Mouse (Mus musculus) left cerebral cortex, postnatal 14 days (tissue): ENCODE measurements around the gene Nckap5. TPM values are rescaled to one million over a fixed set of nuclear protein-coding genes. Genes with fewer than 3 reads are reported as not detected.

Experiments used
- DNase-seq, 2 experiments: peaks; one replicate each; pipeline ENCODE4 v3.0.0; 2021 to 2022; ENCODE audit warnings: low spot score in 2 of 2, mixed read lengths in 1 of 2
- intact Hi-C: fragments of 180-260 bp; cut with DNase I; formaldehyde crosslinking; loops from one replicate; pipeline ENCODE4 v1.15.1; 2025
- total RNA-seq, 2 experiments: library from RNA; stranded (reverse); gene quantifications; 2 replicates each; pipeline ENCODE4 v1.2.3; 2021

Gene Nckap5
- total RNA-seq, 2 experiments from 2014 or later: 6.6 to 8.0 TPM

DNA sequence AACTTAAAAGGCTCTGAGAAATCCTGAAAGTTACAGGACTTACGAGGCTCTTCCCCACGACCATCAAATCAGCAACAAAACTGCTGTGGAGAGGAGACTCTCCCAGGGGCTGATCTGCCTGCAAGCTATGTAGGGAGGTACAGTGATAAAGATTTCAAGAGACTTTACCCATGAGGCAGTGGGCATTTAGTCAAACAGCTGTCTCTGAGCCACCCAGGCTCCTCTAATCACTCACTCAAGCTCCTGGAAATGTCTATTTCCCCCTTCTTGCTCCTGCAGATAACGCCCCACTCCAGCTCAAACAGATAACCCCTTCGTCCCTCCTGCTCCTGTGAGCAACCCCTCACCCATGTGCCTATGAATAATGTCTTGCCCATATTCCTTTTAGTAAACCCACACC lies 496.4 kb downstream of the Nckap5 start:
- DNase-seq: no peak
- intact Hi-C loops: no loop called here

DNA sequence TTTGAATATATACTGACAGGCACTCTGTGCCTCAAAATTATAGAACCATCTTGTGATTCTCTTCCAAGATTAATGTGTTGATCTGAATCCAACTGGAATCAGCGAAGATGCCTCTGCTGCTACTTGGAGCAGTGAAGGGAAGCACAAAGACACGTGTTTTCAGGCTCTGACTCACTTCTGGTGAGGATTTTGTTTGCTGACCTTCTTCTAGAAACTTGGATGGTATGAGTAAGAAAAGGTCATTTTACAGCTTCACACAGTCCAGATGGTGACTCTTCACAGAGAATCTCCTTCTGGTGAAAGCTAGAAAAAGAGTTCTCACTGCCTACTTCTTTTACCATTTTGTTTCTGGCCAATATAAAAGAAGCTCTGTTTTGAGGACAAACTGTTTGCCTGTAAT lies 498.6 kb downstream of the Nckap5 start:
- peak; percentile 57 to 80 for DNase-seq
- intact Hi-C loops: no loop called here

DNA sequence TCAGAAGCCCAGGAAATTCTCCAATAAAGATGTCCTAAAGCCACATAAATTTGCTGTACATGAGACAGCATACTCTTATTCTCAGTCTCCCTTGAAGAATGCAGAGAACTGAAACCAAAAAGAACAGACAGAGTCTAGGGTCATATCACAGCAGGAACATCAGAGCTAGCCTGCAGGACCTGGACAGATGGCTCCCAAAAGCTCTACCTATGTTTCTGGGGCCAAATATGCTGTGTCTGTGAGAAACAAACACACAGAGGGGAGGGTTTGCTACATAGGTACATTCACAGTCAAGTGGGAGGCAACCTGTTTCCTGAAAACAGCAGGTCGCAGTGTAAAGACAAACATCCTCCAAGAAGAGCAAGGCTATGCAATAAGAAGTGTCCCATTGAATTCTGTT lies 509.9 kb downstream of the Nckap5 start:
- intact Hi-C loops: no loop called here

DNA sequence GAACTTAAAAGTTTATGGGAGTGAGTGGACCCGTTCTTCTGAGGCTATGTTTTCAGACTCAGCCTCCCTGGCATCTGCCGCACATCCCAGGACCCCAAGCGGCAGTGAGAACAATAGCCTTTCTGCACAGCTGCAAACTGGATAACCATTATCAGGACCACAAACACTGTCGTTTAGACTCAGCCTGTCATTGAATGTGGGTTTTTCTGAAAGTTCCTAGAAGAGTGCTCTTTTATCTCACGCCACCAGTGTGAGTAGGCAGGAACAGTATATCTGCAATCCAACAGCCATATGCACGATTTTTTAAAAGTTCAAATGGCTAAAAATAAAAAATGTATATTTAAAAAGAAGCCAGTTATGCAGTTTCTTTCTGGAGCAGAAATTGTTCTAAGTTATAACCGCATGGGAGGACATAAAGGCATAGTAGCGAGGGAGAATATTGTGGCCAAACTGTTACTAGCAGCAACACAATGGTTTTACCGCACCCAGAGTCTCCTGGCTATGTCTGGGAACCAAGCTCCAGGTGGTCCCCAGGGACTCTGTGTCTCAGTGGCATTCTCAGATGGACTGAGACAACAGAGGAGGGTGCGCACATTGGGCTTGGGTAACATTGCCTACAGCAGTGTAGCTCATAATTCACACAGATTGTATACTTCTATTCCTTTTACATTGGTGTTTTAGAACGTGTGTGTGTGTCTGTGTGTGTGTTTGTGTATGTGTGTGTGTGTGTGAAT lies 512.6 kb downstream of the Nckap5 start:
- DNase-seq: no peak
- intact Hi-C loops: no loop called here

More for the DNA sequence above, 509.9 kb downstream of the Nckap5 start:
- DNase-seq: no peak

DNA sequence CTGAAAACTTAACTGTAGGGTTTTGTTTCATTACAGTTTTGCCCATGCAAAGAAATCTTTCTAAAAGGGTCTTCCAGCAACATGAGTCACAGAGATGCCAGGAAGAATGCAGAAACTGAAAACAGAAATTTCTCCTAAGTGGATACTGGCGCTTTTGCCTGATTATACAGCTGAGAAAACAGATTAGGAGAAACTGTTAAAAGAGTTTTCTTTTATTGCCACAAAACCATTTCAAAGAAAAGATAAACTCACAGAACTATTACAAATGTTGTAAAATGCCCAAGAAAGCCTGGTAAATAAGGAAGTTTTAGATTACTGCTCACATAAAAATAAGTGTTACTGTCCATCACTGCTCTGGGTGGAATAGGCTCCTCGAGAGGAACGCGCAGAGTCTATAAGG lies 513.3 kb downstream of the Nckap5 start:
- intact Hi-C loops: no loop called here
- no peak for DNase-seq

DNA sequence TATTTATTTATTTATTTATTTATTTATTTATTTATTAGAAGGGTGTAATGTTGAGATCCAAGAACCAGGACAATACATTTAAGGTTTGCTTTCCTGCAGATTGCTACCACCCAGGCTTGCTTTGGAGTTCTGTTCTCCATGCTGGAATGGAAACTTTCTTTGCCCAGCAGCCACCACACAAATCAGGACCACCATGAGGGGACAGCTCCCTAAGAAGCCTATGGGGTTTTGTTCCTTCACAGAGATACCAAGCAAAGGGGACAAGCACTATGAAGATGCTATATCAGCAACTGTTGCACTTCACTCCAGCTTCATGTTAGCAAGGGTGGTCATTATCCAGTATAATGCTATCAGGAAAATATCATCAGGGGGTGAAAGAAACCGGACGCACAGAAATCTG lies 513.7 kb downstream of the Nckap5 start:
- no peak for DNase-seq
- intact Hi-C loops: no loop called here

DNA sequence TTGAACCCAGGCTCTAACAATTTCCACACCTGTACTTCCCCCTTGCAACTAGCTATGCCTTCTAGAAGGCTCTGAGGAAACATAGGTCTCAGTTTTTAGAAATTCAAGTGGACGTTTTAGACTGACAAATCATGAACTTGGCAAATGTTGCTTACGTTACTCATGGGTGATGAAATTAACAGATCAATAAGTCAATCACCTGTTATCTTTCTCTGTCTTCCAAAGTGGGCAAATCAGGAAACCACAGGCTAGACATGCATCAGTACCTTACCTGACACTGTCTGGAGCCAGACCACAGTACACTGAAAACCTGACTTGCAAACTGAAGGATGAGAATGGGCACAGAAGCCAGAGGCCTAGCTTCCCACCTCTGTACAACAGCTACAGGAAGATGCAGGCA lies 529.5 kb downstream of the Nckap5 start:
- intact Hi-C loops: no loop called here
- DNase-seq: no peak

DNA sequence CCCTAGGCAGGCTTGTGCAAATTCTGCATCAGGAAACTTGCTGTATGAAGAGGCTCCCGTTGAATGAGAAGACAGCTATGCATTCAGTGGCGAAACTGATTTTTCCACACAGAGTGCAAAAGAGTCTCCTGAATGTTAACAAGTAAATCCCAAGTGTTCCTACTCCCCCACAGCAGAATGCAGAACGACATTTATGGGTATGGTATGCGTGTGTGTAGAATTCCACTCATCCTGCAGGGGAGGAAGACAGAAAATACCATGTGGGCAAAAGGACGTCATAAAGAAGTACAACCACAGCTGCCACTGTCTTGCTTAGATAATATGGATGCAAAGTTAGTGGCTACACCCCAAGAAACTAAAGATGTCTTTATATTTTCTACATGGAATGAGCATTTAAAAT lies 565.7 kb downstream of the Nckap5 start:
- peak; percentile 26 to 66 for DNase-seq
- intact Hi-C loops: no loop called here

DNA sequence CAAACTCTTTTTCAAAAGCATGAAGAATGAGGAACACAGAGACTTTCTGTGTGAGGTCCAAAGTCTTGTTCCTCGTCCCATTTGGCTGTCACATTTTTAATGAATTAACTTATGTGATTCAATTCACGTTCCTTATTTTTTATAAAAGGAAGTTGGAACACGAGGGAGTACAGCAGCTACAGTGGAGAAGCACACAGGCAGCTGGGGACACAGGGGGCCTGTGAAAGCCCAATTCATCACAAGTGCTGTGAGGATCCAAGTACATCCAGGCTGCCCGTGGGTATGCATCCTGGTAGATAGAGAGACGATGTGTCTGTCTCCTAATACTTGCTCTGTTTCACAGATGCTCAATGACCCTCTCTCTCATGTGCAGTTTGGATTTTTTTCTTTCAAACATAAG lies 576.2 kb downstream of the Nckap5 start:
- DNase-seq: peak; percentile 13 to 25
- intact Hi-C loops: no loop called here

DNA sequence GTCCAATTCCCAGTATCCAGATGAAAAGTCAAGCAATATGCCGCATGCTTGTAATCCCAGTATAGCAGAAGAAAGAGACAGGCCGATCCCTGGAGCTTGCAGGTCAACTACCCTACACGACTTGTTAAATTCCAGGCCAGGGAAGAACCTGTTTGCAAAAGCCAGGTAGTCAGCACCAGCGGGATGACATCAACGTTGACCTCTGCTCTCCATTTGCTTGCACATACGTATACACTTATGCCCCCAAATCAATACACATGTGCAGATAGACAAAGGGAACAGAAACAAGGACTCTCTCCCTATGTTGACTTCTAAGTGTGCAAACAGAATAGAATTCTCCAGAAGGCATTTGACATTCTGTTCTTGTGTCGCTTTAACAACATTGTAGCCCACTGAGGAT lies 576.7 kb downstream of the Nckap5 start:
- intact Hi-C loops: no loop called here
- no peak for DNase-seq

DNA sequence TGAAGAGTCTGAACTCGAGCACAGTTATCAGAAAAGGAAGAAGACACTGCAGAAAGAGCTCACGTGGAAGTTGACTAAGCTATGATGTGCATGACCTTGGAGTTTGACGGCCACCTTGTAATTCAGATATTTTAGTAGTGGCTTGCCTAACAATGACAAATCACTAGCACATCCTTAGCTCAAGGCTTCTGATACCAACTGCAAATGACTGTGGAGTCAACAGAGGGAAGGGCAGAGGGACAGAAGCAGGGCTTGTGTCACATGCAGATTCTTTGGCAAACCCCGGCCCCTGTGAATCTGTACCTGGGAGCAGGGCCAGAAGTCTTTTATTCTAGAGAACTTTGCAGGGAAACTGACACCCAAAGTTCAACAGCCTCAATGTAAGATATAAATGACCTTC lies 597.4 kb downstream of the Nckap5 start:
- intact Hi-C loops: no loop called here
- no peak for DNase-seq

DNA sequence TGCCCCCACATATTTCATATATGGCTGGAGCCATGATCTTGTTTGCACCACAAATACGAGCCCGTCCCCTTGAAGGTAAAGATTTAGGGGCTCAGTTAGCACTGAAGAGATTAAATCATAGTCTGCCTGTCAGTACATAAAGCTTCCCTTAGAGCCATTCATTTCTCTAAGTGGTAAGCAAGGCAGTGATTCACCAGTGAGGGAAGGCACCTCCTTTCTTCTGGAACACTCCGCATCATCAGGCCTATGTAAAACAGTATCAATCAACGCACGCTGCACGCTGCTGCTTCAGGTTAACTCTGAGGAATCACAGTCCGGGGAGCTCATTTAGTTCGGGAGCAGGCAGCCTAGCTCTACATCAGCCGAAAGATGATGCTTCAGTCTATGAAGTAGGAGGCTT lies 599.4 kb downstream of the Nckap5 start:
- no peak for DNase-seq
- intact Hi-C loops: no loop called here

DNA sequence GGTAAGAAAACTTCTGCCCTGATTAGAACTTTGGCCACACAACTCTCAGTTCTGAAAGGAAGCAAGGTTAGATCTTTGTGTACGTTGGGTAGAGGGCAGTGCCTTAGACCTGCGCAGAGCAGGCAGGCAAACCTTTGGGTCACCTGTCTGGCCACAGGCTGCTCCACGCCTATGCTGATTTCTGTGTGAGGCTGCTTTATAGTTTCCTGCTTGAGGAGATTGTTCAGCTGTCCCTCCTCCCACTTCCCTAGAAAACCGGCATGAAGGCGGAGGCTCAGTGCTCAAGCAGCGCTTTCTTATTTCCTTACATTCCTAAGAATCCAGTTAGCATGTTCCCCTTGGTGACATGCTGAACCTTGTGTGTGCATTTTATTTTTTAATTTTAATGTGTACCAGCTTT lies 620.4 kb downstream of the Nckap5 start:
- DNase-seq: no peak
- intact Hi-C loops: no loop called here

DNA sequence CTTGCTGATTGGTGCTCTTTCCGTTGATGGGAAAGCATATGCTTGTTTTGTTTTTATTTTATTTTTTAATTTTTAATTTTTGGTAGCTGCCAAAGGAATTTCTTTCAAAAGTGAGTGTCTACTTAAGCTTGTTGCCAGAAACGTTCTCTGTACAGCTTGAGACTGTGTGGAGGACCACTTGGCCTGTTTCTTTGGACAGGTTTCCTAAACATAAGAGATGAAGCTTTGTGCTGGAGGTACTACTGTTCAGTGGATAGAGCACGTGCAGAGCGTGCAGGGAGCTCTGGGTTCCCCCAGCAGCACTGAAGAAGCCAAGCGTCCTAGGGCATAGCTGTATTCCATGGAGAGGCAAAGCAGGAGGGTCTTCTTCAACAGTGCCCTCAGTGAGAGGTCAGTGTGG lies 620.9 kb downstream of the Nckap5 start:
- intact Hi-C loops: no loop called here
- no peak for DNase-seq

DNA sequence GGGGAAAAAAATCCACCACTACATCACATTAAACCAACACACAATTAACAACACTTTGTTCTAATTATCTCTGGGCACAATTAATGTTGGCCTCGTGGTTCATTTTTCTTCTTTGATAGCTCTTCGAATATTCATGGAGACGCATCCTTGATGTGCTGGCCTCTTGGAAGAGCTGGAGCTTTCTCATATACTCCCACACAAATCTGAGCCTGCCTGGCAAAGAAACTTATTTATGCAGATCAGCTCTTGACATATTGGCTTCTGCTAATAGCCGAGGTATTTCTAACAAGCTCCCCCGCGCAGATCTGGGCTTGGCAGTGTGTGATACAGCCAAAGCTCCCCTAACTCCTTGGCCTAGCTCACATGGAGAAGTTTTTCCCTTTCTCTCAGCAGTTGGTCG lies 621.5 kb downstream of the Nckap5 start:
- DNase-seq: no peak

DNA sequence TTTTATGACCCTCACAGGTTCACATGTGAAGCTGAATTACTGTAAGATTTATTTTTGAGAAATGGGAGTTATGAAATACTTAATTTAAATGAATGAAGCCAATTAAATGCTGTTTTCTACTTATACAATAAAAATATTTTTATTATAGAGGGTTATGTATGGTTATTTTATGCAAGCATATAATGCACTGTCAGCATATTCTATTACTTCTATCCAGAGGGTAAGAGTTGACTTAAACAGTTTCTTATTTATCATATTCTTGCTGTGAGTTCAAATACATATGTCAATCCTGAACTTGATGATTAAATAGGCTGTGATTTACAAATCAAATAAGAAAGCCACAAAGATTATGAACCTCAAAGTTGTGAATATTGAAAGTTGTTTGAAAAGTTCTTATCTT lies 633.7 kb downstream of the Nckap5 start:
- no peak for DNase-seq
- intact Hi-C loops: no loop called here

More for the DNA sequence above, 621.5 kb downstream of the Nckap5 start:
- intact Hi-C loops: no loop called here

DNA sequence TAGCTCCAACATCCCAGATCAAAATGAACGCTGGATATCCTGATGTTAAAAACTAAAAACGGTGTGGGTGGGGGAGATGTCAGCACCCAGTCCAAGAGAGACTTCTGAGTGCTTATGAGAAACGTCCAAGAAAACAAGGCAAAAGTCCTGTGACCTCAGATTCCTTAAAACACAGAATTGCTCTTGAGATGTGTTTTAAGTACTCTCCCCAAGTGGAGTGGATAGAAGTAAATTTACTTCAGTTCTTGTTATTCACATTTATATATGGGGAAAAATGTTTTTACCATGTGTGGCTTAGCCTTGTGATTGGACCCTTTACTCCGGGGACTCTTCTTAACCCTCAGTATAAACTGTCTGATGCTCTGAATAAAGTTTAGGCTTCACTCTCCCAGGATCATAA lies 640.2 kb downstream of the Nckap5 start:
- DNase-seq: no peak
- intact Hi-C loops: no loop called here

DNA sequence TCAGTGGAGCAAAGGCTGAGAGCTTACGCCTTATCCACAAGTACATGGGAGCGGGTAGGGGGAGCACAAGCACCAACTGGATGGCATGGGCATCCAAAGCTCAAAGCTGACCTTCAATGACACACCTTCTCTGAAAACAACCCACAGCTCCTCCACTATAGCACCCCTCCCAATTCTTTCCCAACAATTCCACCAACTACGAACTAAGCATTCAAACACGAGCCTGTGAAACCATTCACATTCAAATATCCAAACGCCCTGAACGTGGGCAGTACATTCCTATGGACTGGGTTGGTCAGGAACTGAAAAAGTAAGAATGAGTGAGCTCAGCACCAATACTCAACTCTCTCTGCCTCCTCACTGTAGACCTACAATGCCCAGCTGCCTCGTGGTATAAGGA lies 646.8 kb downstream of the Nckap5 start:
- no peak for DNase-seq
- intact Hi-C loops: no loop called here

DNA sequence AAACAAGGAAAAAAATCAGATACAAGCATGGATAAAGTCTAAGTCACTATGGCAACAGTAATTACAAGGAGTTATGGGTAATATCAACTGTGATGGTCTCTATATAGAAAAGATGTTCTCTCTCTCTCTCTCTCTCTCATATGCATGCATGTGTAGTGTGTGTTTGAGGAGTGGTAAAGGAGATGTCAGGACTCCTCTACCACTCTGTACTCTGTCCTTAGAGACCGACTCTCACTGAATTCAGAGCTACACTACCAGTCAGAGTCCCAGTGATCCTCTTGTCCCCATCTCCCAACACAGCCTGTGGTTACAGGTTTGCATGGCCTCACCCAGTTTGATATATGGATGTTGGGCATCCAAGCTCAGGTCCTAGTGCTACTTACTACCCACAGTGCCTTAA lies 662.0 kb downstream of the Nckap5 start:
- intact Hi-C loops: no loop called here
- DNase-seq: no peak

DNA sequence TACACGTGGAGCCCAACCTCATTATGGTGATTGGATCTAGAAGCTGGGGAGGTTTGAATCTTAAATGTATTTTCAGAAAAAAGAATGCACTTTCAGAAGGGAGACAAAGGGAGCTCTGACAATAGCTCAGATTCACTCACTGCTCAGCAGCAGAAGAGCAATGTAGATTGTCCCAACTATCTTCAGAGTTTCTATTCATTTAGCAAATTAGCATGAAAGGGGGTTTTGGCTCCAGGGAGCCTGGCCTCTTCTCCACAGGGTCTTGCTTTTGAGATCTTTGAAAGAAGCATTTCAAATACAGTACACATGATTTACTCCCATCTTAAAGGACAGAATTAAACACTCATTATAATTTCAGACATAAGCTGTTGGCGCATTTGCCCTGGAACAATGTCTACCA lies 662.5 kb downstream of the Nckap5 start:
- intact Hi-C loops: no loop called here
- no peak for DNase-seq

DNA sequence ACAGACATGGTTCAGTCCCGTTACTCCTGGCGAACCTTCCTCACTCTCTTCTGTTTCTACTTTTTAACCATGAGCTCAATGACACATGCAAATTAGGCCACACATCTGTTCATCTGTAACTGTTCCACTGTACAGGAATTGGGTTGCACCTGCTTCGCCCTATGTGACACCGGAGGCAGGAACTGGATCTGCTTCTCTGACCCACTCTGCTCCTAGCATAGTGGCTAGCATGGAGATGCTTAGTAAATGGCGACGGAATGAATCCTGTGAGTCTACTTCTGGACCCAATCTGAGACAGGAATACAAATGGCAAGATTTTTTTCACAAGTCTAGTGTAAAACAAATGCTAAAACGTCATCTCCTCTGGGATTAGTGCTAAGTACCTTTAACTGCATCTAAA lies 663.1 kb downstream of the Nckap5 start:
- DNase-seq: no peak

DNA sequence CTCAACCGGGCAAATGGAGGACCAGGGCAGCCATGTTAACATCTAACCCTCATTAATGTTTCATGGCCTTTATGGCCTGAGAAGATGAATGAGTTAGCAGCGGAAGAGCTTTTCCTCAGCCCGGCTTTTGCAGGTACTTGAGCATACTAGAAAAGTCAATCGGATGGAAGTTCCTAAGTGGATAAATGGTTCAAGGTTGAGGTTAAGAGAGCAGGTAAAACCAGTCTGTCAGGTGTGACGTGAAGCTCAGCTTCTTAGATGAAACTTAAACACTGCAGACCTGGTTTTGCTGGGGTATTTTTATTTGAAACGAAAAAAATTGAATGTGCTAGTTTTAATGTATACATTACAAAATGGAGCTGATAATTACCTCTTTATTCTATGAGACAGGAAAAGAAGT lies 671.3 kb downstream of the Nckap5 start:
- no peak for DNase-seq
- intact Hi-C loops: no loop called here

More for the DNA sequence above, 663.1 kb downstream of the Nckap5 start:
- intact Hi-C loops: no loop called here
